Mouse (Mus musculus) liver, embryonic 13.5 days (tissue): Measurements from ENCODE around the gene Trim34a. TPM values are rescaled to one million over a fixed set of nuclear protein-coding genes. Genes with fewer than 3 reads are reported as not detected.
"Not testable (repeated sequence)": the region's sequence is repeated elsewhere in the genome, so short reads cannot be mapped to it uniquely, and the experiment has no call there.

ENCODE experiments used
- ATAC-seq: fragments of 200-750 bp; cut with Nextera tagmentation; 2 replicates; pipeline ENCODE4 v1.8.0; 2017; ENCODE audit warnings: low read depth, mild to moderate bottlenecking, moderate number of reproducible peaks, moderate library complexity
- DNase-seq: peaks from one replicate; pipeline ENCODE4 v3.0.0; 2022
- H3K27ac ChIP-seq: fragments of 300-500 bp; sonication (generic); 2 replicates; pipeline ENCODE4 v1.5.1; 2015; ENCODE audit warnings: moderate library complexity, mild to moderate bottlenecking, inconsistent platforms
- H3K27me3 ChIP-seq: fragments of 300-500 bp; sonication (generic); 2 replicates; pipeline ENCODE4 v1.6.1; 2015; ENCODE audit warnings: mild to moderate bottlenecking, inconsistent platforms
- H3K36me3 ChIP-seq: fragments of 300-500 bp; sonication (generic); 2 replicates; pipeline ENCODE4 v1.6.1; 2015; ENCODE audit warnings: mild to moderate bottlenecking, inconsistent platforms
- H3K4me1 ChIP-seq: fragments of 300-500 bp; sonication (generic); replicated peaks from 2 replicates; pipeline ENCODE4 v1.6.1; 2015; ENCODE audit warnings: inconsistent platforms
- H3K4me2 ChIP-seq: fragments of 300-500 bp; sonication (generic); 2 replicates; pipeline ENCODE4 v1.6.1; 2015; ENCODE audit warnings: inconsistent platforms, mild to moderate bottlenecking, moderate library complexity
- H3K4me3 ChIP-seq: fragments of 300-500 bp; sonication (generic); replicated peaks from 2 replicates; pipeline ENCODE4 v1.5.1; 2015; ENCODE audit warnings: mild to moderate bottlenecking, inconsistent platforms
- H3K9ac ChIP-seq: fragments of 300-500 bp; sonication (generic); 2 replicates; pipeline ENCODE4 v1.6.1; 2015; ENCODE audit warnings: mild to moderate bottlenecking, inconsistent platforms
- H3K9me3 ChIP-seq: fragments of 300-500 bp; sonication (generic); replicated peaks from 2 replicates; pipeline ENCODE4 v1.6.1; 2016; ENCODE audit warnings: inconsistent platforms
- WGBS: fragments of 180-500 bp; shearing (Covaris S2); methylation state at CpG from one replicate; pipeline ENCODE4 v1.1.7; 2015; ENCODE audit not compliant: insufficient replicate concordance; 5-methylcytosine and 5-hydroxymethylcytosine counted together
- polyA plus RNA-seq: library from polyadenylated mRNA; unstranded; fragments of >200 nt; fragmentation: Nextera tagmentation; extraction: Ambion mirVana; gene quantifications from 2 replicates; pipeline ENCODE4 v1.2.1, GENCODE M21; 2015

Gene Trim34a
- 0.90 and 1.7 TPM in 2 replicates for polyA plus RNA-seq

DNA sequence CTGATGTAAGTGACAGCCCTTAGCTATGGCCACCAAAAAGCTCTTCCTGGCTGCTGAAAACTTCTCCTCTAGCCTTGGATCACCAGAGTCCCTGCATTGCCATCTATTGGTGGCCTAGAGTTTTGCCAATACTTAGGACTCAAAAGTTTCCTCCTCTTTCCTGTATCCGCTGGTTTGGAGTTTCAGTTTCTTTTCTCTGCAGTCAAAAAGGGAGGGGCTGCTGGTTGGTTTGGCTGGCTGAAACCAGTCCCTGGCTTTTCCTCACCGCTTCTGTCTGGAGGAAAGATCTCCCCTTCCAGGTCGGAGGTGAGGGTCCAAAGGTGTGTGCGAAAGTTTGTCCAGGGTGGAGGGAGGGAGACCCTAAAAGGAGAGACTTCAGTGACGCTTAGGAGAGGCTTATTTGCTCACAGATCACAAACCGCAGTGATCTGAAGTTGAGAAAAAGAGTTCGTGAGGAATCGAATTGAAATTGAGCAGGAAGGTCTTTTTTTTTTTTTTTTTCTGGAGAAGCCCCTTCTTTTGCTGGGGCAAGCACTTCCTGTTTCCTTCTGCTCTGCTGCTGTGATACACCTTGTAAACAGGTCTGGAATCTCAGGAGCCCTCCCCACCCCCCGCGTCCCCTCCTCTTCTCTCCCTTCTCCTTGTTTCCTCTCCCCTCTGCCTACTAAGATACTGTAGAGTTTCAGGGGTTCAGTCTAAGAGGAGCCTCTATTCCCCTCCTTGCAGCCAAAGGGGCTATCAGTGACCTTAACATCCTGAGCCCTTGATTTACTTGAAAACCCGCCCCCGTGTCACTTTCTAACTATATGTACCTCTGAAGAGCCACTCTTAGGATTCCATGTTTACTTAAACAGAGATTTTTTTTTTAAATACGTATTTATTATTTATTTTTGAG lies at the start of gene Trim34a:
Gene Trim34a (plus strand): TSS at position 171 of the 895 bp plus-strand sequence.
- Histone ChIP-seq H3K4me1 (peaks cover 13% of the 10 kb centered on the region), H3K27me3 (no peaks in the 10 kb centered on the region), H3K36me3 (no peaks in the 10 kb centered on the region), H3K4me2 (peak within 1 kb of the TSS; percentile 68), H3K9ac (peak within 1 kb of the TSS; percentile 68), H3K4me3 (peak within 1 kb of the TSS; percentile 66), H3K9me3 (no peaks in the 10 kb centered on the region), H3K27ac (no peak within 1 kb of the TSS)
- ATAC-seq (peak; percentile 91), DNase-seq (peak; percentile 50)
- WGBS = 5% methylated on average over 13 of the region's 13 CpGs

DNA sequence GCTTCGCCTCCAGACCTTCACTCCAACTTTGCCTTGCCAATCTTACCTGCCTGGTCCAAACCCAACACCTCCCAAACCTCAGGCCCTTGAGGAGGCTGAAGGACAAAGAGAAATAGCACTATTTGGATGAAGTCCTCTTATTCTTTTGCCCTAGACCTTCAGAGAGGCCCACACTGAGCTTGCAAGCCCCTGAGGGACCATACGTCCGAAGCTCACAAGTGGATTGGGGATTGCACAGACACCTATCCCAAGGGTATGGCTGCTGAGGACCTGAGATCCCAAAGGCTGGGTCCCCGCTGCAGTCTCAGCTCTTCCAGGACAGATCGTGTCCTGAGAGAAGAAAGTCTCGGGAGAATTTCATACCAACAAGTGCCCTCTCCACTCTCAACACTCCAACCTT lies 48.4 kb upstream of the Trim34a start, which contains the start of gene Olfr649:
Gene Olfr649 (minus strand): TSS at position 101 of the 400 bp plus-strand sequence.
- Histone ChIP-seq H3K4me2 (no peak within 1 kb of the TSS), H3K27ac (no peak within 1 kb of the TSS), H3K4me3 (no peak within 1 kb of the TSS), H3K36me3 (no peaks in the 10 kb centered on the region), H3K9me3 (no peaks in the 10 kb centered on the region), H3K4me1 (no peaks in the 10 kb centered on the region), H3K27me3 (no peaks in the 10 kb centered on the region), H3K9ac (no peak within 1 kb of the TSS)
- 69% methylated on average over 6 of the region's 6 CpGs for WGBS
- no peak for ATAC-seq
- DNase-seq = no peak

DNA sequence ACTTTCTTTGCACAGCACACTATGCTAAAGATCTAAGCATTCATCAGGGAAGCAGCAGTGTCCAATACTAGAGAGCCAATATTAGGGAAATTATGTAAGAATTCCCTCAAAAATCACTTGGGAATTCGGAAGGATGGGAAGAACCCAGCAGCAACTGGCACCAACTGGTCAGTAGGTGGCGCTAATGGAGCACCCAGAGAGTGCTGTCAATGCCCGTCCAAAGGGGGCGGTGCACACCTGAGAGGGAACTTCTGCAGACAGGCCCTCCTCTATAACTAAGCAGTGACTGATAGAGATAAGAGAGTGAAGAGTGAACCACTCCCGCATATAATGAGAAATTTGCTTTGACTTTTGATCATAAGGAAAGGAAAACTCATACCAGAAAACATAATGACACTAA lies 44.4 kb upstream of the Trim34a start:
- ATAC-seq = peak; percentile 67; the same call in 1 of the 2 replicates
- WGBS = 2% methylated on average over 5 of the region's 5 CpGs

DNA sequence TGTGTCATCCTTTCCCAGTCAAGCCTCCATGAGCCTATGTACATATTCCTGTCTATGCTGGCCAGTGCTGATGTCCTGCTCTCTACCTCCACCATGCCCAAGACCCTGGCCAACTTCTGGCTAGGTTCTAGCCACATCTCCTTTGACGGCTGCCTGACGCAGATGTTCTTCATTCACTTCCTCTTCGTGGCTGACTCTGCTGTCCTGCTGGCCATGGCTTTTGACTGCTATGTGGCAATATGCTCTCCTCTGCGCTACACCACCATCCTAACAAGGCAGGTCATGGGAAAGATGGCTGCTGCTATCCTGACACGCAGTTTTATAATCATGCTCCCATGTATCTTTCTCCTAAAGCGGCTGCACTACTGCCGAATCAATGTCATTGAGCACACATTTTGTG lies 38.1 kb upstream of the Trim34a start:
- Histone ChIP-seq H3K9ac (no peak overlapping the region), H3K4me1 (no peaks in the 10 kb centered on the region), H3K27ac (no peak overlapping the region), H3K36me3 (no peaks in the 10 kb centered on the region), H3K4me3 (no peak overlapping the region), H3K27me3 (no peaks in the 10 kb centered on the region), H3K4me2 (no peak overlapping the region), H3K9me3 (no peaks in the 10 kb centered on the region)
- DNase-seq = no peak
- ATAC-seq = no peak
- 53% methylated on average over 7 of the region's 7 CpGs for WGBS

More for the DNA sequence above, 44.4 kb upstream of the Trim34a start:
- Histone ChIP-seq H3K9me3 (no peaks in the 10 kb centered on the region), H3K27ac (no peak overlapping the region), H3K9ac (no peak overlapping the region), H3K4me1 (no peaks in the 10 kb centered on the region), H3K36me3 (no peaks in the 10 kb centered on the region), H3K4me2 (no peak overlapping the region), H3K4me3 (no peak overlapping the region), H3K27me3 (no peaks in the 10 kb centered on the region)
- DNase-seq = peak; percentile 40

DNA sequence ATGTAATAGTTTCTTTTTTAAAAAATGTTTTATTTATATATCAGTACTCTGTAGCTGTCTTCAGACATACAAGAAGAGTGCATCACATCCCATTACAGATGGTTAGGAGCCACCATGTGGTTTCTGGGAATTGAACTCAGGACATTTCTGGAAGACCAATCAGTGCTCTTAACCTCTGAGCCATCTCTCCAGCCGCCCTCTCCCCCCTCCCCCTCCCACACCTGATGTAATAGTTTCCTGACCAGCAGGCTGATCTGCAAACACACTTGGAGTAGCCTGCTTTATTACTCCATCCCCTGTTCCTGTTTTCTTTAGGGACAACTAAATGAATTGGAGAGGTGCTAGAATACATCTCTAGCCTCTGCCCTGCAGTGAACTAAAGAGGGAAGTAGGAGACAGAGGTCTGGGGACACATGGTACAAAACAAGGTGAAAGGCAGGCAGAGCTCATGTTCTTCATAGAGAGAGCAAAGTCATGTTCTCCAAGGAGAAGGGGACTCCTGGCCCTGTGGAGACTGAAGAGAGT lies 28.2 kb upstream of the Trim34a start:
- H3K9ac ChIP-seq = no peak overlapping the region
- H3K4me3 ChIP-seq = no peak overlapping the region
- no peak for ATAC-seq
- H3K36me3 ChIP-seq = no peaks in the 10 kb centered on the region
- H3K4me1 ChIP-seq = peaks cover 7% of the 10 kb centered on the region
- DNase-seq = no peak
- no peaks in the 10 kb centered on the region for H3K27me3 ChIP-seq
- no peak overlapping the region for H3K4me2 ChIP-seq
- WGBS = 18% methylated on average over 1 of the region's 1 CpGs
- no peak overlapping the region for H3K27ac ChIP-seq
- no peaks in the 10 kb centered on the region for H3K9me3 ChIP-seq

DNA sequence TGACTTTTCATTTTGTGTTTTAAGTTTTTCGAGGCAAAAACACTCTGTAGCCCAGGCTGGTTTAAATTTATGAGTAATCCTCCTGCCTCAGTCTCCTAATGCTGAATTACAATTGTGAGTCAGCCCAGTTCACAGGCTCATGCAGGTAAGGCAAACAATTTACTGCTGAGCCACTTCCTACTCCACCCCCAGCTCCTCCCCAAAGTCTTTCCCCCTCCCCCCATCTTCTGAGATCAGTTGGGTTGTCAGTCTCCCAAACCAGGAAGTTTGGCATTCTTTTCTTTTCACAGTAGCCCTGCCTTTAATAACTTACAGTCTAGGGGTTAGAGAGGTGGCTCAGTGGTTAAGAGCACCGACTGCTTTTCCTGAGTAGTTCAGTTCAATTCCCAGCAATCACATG lies 26.4 kb upstream of the Trim34a start:
- no peaks in the 10 kb centered on the region for H3K9me3 ChIP-seq
- no peak overlapping the region for H3K27ac ChIP-seq
- no peak overlapping the region for H3K9ac ChIP-seq
- H3K4me1 ChIP-seq = peaks cover 7% of the 10 kb centered on the region
- ATAC-seq (0 out of 2 replicates have a peak, but pooled peaks have one; percentile 31), DNase-seq (no peak)
- H3K27me3 ChIP-seq = no peaks in the 10 kb centered on the region
- 34% methylated on average over 2 of the region's 2 CpGs for WGBS
- no peak overlapping the region for H3K4me2 ChIP-seq
- H3K4me3 ChIP-seq = no peak overlapping the region
- no peaks in the 10 kb centered on the region for H3K36me3 ChIP-seq

DNA sequence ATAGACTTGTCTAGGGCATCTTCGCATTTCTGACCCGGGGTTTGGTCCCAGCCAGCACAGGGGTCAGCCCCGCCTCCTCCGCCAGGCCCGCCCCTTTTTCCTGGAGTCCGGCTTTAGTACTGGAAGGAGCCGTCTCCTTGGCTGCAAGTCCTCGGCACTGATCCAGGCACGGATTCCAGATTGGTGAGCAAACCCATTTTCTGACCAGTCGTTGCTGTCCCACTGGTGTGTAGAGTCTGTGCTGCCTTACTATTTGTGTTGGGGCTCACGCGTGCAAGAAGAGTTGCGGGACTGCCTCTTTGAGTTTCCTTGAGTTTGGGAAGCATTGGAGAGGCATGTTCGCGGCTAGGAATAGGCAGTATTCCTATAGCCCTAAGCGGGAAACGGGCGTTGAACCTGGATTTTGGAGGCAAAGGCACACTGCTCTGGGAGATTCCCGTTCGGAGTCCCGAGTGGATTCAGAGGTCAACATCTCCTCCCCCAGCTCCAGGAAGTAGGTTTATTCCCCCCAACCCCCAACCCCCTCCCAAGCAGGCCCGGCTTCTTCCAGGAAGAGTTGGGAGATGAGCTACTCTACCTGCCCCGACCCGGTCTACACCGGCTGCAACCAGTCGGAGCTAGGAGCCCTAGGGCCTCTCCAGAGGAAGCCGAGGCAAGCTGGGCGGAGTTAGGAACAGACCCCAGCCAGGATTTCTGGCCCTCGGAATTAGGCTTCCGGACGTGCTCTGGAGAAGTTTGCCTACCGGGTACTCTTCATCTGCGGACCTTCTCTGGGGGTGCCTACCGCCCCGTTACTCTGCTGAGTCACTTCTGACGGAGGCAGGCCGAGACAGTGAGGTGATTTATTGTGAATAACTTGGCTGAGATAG lies 25.3 kb upstream of the Trim34a start, which contains the start of gene Trim6:
Gene Trim6 (plus strand): TSS at position 93 of the 869 bp plus-strand sequence.
- H3K27ac ChIP-seq = no peak within 1 kb of the TSS
- DNase-seq (peak; percentile 10), ATAC-seq (peak; percentile 78)
- no peaks in the 10 kb centered on the region for H3K9me3 ChIP-seq
- H3K9ac ChIP-seq = peak within 1 kb of the TSS; percentile 61; the same call in 1 of the 2 replicates
- no peaks in the 10 kb centered on the region for H3K36me3 ChIP-seq
- peaks cover 7% of the 10 kb centered on the region for H3K4me1 ChIP-seq
- WGBS = 1% methylated on average over 37 of the region's 37 CpGs
- no peaks in the 10 kb centered on the region for H3K27me3 ChIP-seq
- H3K4me3 ChIP-seq = peak within 1 kb of the TSS; percentile 59
- peak within 1 kb of the TSS; percentile 75 for H3K4me2 ChIP-seq

DNA sequence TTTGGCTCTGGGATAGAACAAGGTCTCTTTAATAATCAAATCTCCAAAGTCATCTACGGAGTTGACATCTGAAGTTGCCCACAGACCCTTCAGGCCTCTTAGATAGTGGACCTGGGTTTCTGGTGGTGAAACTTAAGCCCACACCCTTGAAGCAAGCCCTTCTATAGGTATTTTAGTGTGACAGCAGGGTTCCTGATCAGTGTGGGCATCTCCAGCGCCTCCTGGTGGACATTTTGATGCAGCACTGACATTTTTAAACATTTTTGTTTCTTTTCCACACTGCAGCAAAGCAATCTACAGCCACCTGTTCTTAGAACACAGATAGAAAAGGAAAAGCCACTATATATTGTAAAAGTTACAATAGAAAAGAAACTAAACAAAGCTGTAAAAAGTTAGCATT lies 13.1 kb upstream of the Trim34a start:
- H3K36me3 ChIP-seq = no peaks in the 10 kb centered on the region
- DNase-seq (peak; percentile 7), ATAC-seq (no peak)
- H3K9me3 ChIP-seq = no peaks in the 10 kb centered on the region
- H3K27ac ChIP-seq = no peak overlapping the region
- 21% methylated on average over 2 of the region's 2 CpGs for WGBS
- no peak overlapping the region for H3K9ac ChIP-seq
- no peak overlapping the region for H3K4me3 ChIP-seq
- no peak overlapping the region for H3K4me2 ChIP-seq
- no peaks in the 10 kb centered on the region for H3K4me1 ChIP-seq
- no peaks in the 10 kb centered on the region for H3K27me3 ChIP-seq

DNA sequence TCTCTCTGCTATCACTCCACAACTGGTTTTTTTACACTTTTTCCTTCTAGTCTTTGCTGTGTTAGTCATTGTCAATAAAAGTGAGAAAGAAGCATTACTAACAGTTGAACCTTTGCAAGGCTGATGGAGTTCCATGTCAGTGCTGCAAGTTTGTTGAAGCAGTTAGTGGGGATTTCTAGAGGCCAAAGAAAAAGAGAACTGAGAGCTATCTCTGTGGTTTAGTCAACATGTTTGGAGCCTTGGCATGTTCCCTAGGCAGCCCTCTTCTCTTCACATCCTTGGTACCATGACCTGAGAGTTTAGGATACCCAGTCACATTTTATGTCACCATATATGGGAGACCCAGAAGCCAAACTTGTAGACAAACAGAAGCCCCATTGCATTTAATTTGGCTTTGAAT lies 3.4 kb upstream of the Trim34a start:
- Histone ChIP-seq H3K27ac (no peak overlapping the region), H3K4me1 (peaks cover 13% of the 10 kb centered on the region), H3K27me3 (no peaks in the 10 kb centered on the region), H3K9ac (no peak overlapping the region), H3K9me3 (no peaks in the 10 kb centered on the region), H3K36me3 (no peaks in the 10 kb centered on the region), H3K4me3 (no peak overlapping the region), H3K4me2 (no peak overlapping the region)
- DNase-seq (no peak), ATAC-seq (no peak)

DNA sequence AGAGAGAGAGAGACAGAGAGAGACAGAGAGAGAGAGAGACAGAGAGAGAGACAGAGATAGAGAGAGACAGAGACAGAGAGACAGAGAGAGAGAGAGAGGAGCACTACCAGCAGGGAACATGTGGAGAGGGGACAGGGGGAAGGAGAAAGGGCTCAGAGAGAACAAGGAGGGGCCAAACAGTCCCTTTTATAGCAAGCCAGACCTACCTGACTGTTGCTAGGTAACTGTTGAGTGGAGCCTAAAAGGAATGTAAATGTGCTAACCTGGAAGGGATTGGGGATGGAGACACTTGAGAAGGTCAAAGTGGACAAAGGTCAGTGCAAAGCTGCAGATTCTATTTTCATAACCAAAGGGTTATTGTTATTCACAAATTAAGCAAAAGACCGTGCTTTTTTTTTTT lies 641 bp upstream of the Trim34a start:
- DNase-seq (no peak), ATAC-seq (no peak)
- H3K4me1 ChIP-seq = peaks cover 13% of the 10 kb centered on the region
- H3K4me2 ChIP-seq = peak overlapping the region; percentile 68
- 0 out of 2 replicates have a peak overlapping the region, but pooled peaks have one; percentile 66 for H3K4me3 ChIP-seq
- no peaks in the 10 kb centered on the region for H3K9me3 ChIP-seq
- no peaks in the 10 kb centered on the region for H3K36me3 ChIP-seq
- no peak overlapping the region for H3K9ac ChIP-seq
- H3K27ac ChIP-seq = no peak overlapping the region
- no peaks in the 10 kb centered on the region for H3K27me3 ChIP-seq
- 28% methylated on average over 1 of the region's 1 CpGs for WGBS

DNA sequence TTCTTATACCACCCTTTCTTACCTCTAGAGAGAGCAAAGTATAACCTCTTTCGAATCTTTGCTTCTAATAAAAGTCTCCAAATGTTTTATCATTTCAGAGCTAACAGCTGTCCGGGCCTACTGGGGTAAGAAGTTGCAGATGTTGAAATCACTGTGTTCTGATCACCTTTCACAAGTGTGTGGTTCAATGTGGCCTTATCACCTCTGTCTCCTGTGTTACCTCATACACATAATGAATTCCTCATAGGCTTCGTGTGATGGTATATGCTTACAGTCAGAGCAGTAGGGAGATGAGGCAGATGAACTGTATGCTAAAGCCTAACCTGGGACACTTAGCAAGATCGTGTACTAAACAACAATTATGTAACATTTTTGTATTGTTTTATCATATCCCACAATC lies 16.1 kb downstream of the Trim34a start:
- H3K27me3 ChIP-seq, ATAC-seq, H3K27ac ChIP-seq, H3K4me3 ChIP-seq, H3K4me2 ChIP-seq, DNase-seq, H3K9me3 ChIP-seq, H3K36me3 ChIP-seq, H3K4me1 ChIP-seq, H3K9ac ChIP-seq: not testable (repeated sequence)
- 62% methylated on average over 4 of the region's 4 CpGs for WGBS
